Mouse (Mus musculus) liver, adult 2 months (tissue): Measurements from ENCODE around the gene Ccdc175. TPM values are rescaled to one million over a fixed set of nuclear protein-coding genes. Genes with fewer than 3 reads are reported as not detected.

Source experiments
- DNase-seq: peaks from one replicate; pipeline ENCODE4 v3.0.0-alpha.2; 2011; ENCODE audit warnings: low read depth, low spot score; ENCODE audit errors: extremely low read depth
- H3K27ac ChIP-seq: fragments of 200-500 bp; replicated peaks from 2 replicates; pipeline ENCODE4 v1.5.1; 2012; ENCODE audit warnings: low read depth, mild to moderate bottlenecking, control low read depth, inconsistent platforms, low read length; ENCODE audit not compliant: insufficient read depth
- H3K27me3 ChIP-seq: fragments of 200-500 bp; 2 replicates; pipeline ENCODE4 v1.6.1; 2012; ENCODE audit warnings: mild to moderate bottlenecking, moderate library complexity, low read length, inconsistent platforms; ENCODE audit not compliant: control insufficient read depth, insufficient read depth
- H3K36me3 ChIP-seq: fragments of 200-500 bp; 2 replicates; pipeline ENCODE4 v1.6.1; 2012; ENCODE audit warnings: low read length, inconsistent platforms; ENCODE audit not compliant: control insufficient read depth, insufficient read depth
- H3K4me1 ChIP-seq: fragments of 200-500 bp; 2 replicates; pipeline ENCODE4 v1.6.1; 2011; ENCODE audit warnings: low read length; ENCODE audit not compliant: control insufficient read depth, insufficient read depth
- H3K4me3 ChIP-seq: fragments of 200-500 bp; 2 replicates; pipeline ENCODE4 v1.5.1; 2011; ENCODE audit warnings: low read depth, mild to moderate bottlenecking, control low read depth, low read length, moderate library complexity; ENCODE audit not compliant: insufficient read depth
- H3K79me2 ChIP-seq: fragments of 200-500 bp; 2 replicates; pipeline ENCODE4 v1.6.1; 2012; ENCODE audit warnings: inconsistent platforms, mild to moderate bottlenecking, low read length, moderate library complexity; ENCODE audit not compliant: control insufficient read depth, insufficient read depth
- H3K9ac ChIP-seq: fragments of 200-500 bp; 2 replicates; pipeline ENCODE4 v1.6.1; 2012; ENCODE audit warnings: low read depth, mild to moderate bottlenecking, control low read depth, inconsistent platforms, low read length
- CTCF ChIP-seq: fragments of 200-500 bp; IDR thresholded peaks from 2 replicates; pipeline ENCODE4 v1.5.1; 2011; ENCODE audit warnings: low read depth, low read length, control low read depth
- POLR2A ChIP-seq: fragments of 200-500 bp; IDR thresholded peaks from 2 replicates; pipeline ENCODE4 v1.6.1; 2011; ENCODE audit warnings: low read length, control low read depth; ENCODE audit not compliant: insufficient read depth; ENCODE audit errors: extremely low read depth
- WGBS: fragments of 180-500 bp; shearing (Covaris S2); methylation state at CpG from one replicate; pipeline ENCODE4 v1.1.7; 2018; 5-methylcytosine and 5-hydroxymethylcytosine counted together
- polyA plus RNA-seq: library from polyadenylated mRNA; depleted of rRNA; stranded (reverse); fragments of >200 nt; gene quantifications from 2 replicates; pipeline ENCODE4 v1.2.3, GENCODE M21; 2012; rRNA removed
- total RNA-seq: library from RNA; depleted of rRNA; stranded (reverse); fragments of >200 nt; gene quantifications from 2 replicates; pipeline ENCODE4 v1.2.3, GENCODE M21; 2014; rRNA removed

Ccdc175 gene
- total RNA-seq (not detected in 2 replicates), polyA plus RNA-seq (not detected in 2 replicates)

- no peak within 1 kb of the TSS for H3K9ac ChIP-seq
- TF ChIP-seq CTCF = no peak
- TF ChIP-seq POLR2A = no peak
- H3K36me3 ChIP-seq = no peaks in the 10 kb centered on the region
- 42% methylated on average over 12 of the region's 12 CpGs for WGBS
- H3K4me3 ChIP-seq = no peak within 1 kb of the TSS
- no peak for DNase-seq
- H3K79me2 ChIP-seq = no peaks in the 10 kb centered on the region
- 0 out of 2 replicates have a peak, but pooled peaks cover 2% of the 10 kb centered on the region for H3K27me3 ChIP-seq
- no peaks in the 10 kb centered on the region for H3K4me1 ChIP-seq
- H3K27ac ChIP-seq = no peak within 1 kb of the TSS
These were observed at the start of gene Ccdc175 for GRCm38 (mm10) chr12:72184929-72185328. TSS of gene Ccdc175 (minus strand) at chr12:72185029.

GRCm38 (mm10) chr12:72234151-72234550 lies 49.3 kb upstream of the Ccdc175 start:
- 89% methylated on average over 3 of the region's 3 CpGs for WGBS
- Histone ChIP-seq H3K4me1 (no peaks in the 10 kb centered on the region), H3K79me2 (no peaks in the 10 kb centered on the region), H3K9ac (no peak overlapping the region), H3K27ac (no peak overlapping the region), H3K36me3 (no peaks in the 10 kb centered on the region), H3K4me3 (no peak overlapping the region), H3K27me3 (peaks cover 4% of the 10 kb centered on the region; the same call in 1 of the 2 replicates)
- TF ChIP-seq POLR2A = no peak
- no peak for TF ChIP-seq CTCF
- no peak for DNase-seq

- Histone ChIP-seq H3K4me1 (no peaks in the 10 kb centered on the region), H3K79me2 (no peaks in the 10 kb centered on the region), H3K27ac (no peak overlapping the region), H3K9ac (no peak overlapping the region), H3K4me3 (no peak overlapping the region), H3K36me3 (no peaks in the 10 kb centered on the region), H3K27me3 (peaks cover 4% of the 10 kb centered on the region; the same call in 1 of the 2 replicates)
- TF ChIP-seq CTCF = no peak
- no peak for TF ChIP-seq POLR2A
- 85% methylated on average over 19 of the region's 19 CpGs for WGBS
- DNase-seq = no peak
These were observed 48.3 kb upstream of the Ccdc175 start for GRCm38 (mm10) chr12:72232826-72233790.

- H3K4me1 ChIP-seq = no peaks in the 10 kb centered on the region
- H3K27ac ChIP-seq = no peak overlapping the region
- H3K27me3 ChIP-seq = peaks cover 4% of the 10 kb centered on the region; the same call in 1 of the 2 replicates
- no peaks in the 10 kb centered on the region for H3K36me3 ChIP-seq
- H3K79me2 ChIP-seq = no peaks in the 10 kb centered on the region
- DNase-seq = no peak
- TF ChIP-seq POLR2A = no peak
- no peak for TF ChIP-seq CTCF
- 73% methylated on average over 3 of the region's 3 CpGs for WGBS
- no peak overlapping the region for H3K9ac ChIP-seq
- no peak overlapping the region for H3K4me3 ChIP-seq
These were observed 47.3 kb upstream of the Ccdc175 start for GRCm38 (mm10) chr12:72232176-72232575.

GRCm38 (mm10) chr12:72229451-72230196 lies 44.8 kb upstream of the Ccdc175 start:
- Histone ChIP-seq H3K4me3 (no peak overlapping the region), H3K4me1 (no peaks in the 10 kb centered on the region), H3K27ac (no peak overlapping the region), H3K9ac (no peak overlapping the region), H3K36me3 (no peaks in the 10 kb centered on the region), H3K27me3 (no peaks in the 10 kb centered on the region), H3K79me2 (no peaks in the 10 kb centered on the region)
- WGBS = 80% methylated on average over 8 of the region's 8 CpGs
- no peak for TF ChIP-seq POLR2A
- TF ChIP-seq CTCF = no peak
- DNase-seq = no peak
